Mouse (Mus musculus) olfactory bulb, adult 2 months (tissue): ENCODE measurements around the gene Dnajc16.

Experiments
- CTCF ChIP-seq: fragments of 200-500 bp; IDR thresholded peaks from 2 replicates; pipeline ENCODE4 v1.5.1; 2012; ENCODE audit warnings: low read depth, mild to moderate bottlenecking, low read length, moderate library complexity; ENCODE audit not compliant: insufficient read depth
- POLR2A ChIP-seq: fragments of 200-500 bp; IDR thresholded peaks from 2 replicates; pipeline ENCODE4 v1.6.1; 2012; ENCODE audit warnings: mild to moderate bottlenecking, low read depth, low read length, moderate library complexity; ENCODE audit not compliant: insufficient read depth

DNA sequence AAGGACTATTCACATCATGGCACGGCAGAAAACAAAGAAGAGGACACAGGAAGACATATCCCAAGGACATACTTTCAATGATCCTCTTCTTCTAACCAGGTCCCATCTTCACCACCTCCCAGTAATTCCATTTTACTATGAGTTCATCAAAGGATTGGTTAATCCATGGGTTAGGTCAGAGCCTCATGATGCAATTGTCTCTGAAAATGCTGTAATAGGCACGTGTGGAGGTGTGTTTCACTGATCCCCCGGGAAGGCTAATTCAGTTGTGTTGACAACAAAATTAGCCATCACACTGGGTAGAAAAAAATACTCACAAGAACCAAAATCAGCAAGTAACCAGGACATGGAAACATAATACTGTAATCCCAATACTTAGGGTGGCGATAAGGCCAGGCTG, 73.1 kb downstream of the Dnajc16 start:
- TF ChIP-seq POLR2A = no peak
- no peak for TF ChIP-seq CTCF
